Mouse (Mus musculus): ENCODE measurements around the gene Twf2.

- TF ChIP-seq POLR2A (IDR thresholded peaks at IDR 0.05; ENCODE audit: control insufficient read depth, extremely low read depth, insufficient read depth, low read length, poor library complexity) = no peak
- no peak for TF ChIP-seq CTCF (IDR thresholded peaks at IDR 0.05; ENCODE audit: borderline replicate concordance, control insufficient read depth, extremely low read depth, insufficient read depth, low read length, poor library complexity)
Observed at GRCm38 (mm10) chr9:106209954-106210353, 7.0 kb downstream of the Twf2 start.

Measured in thymus, adult 2 months (tissue).